Mouse (Mus musculus) left cerebral cortex, postnatal 4 days (tissue): ENCODE measurements around the gene Rhoj. TPM values are rescaled to one million over a fixed set of nuclear protein-coding genes. Genes with fewer than 3 reads are reported as not detected.

Experiments used
- total RNA-seq, 2 experiments: library from RNA; stranded (reverse); gene quantifications; 2 replicates each; pipeline ENCODE4 v1.2.3; 2021

The Rhoj gene
- total RNA-seq, 2 experiments from 2014 or later: 7.4 to 8.4 TPM

Other genes with a start within 250 kb of the Rhoj start
- gene Kcnh5, start 131.0 kb upstream of the Rhoj start, total RNA-seq: 10 to 100 TPM; 24.2 to 25.3 TPM
- not detected for gene Gphb5, start 108.5 kb downstream of the Rhoj start, total RNA-seq